Mouse (Mus musculus) cerebellum, adult 2 months (tissue): Measurements from ENCODE around the gene Ttn.

Source experiments
- CTCF ChIP-seq: fragments of 200-500 bp; IDR thresholded peaks from 2 replicates; pipeline ENCODE4 v1.5.1; 2011; ENCODE audit warnings: low read depth, mild to moderate bottlenecking, control low read depth, low read length, moderate library complexity, borderline replicate concordance; ENCODE audit not compliant: insufficient read depth
- POLR2A ChIP-seq: fragments of 200-500 bp; IDR thresholded peaks from 2 replicates; pipeline ENCODE4 v1.6.1; 2011; ENCODE audit warnings: low read length, control low read depth, borderline replicate concordance; ENCODE audit not compliant: insufficient read depth

- no peak for TF ChIP-seq CTCF
- TF ChIP-seq POLR2A, result no peak
Observed at GRCm38 (mm10) chr2:77003148-77003547, 20.8 kb upstream of the Ttn start.
